Mouse (Mus musculus): ENCODE measurements around the gene Draxin. TPM values are rescaled to one million over a fixed set of nuclear protein-coding genes. Genes with fewer than 3 reads are reported as not detected.

Draxin gene
- total and polyA plus RNA-seq, 3 experiments, result 0.04 TPM; not detected in 2

DNA sequence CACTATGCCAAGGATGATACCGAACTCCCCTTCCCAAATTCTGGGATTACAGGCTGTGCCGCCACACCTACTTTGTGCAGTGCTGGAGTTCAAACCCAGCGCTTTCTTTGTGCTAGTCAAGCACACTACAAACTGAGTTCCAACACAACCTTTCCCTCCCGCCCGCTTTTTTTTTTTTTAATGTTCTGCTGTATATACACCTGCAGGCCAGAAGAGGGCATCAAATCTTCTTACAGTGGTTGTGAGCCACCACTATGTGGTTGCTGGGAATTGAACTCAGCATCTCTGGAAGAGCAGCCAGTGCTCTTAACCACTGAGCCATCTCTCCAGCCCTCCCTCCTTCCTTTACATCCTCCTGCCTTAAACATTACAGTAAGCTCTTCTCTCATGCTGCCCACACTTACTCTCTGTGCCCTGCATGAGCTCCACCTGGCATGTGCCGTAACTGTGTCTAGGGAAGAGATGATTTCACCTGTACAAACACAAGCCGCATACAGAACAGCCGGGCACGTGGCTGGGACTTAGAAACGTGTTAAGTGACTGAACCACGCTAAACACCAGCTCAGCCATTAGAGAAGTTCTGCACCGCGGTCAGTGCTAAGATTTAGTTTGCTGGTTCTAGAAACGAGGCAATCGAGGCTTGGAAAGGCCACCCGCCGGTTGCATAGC is 55.8 kb downstream of the Draxin start (continued):
- TF ChIP-seq E2F4 (IDR thresholded peaks at IDR 0.05; ENCODE audit: insufficient replicate concordance, low read depth, low read length), result no peak
- TF ChIP-seq MAX (IDR thresholded peaks at IDR 0.05; ENCODE audit: low read length), result peak; percentile 57; the same call in 1 of the 2 replicates
- no peak for TF ChIP-seq MAZ (IDR thresholded peaks at IDR 0.05; ENCODE audit: low read depth, low read length)
- TF ChIP-seq MEF2A (IDR thresholded peaks at IDR 0.05; ENCODE audit: borderline replicate concordance, low read depth, low read length), result no peak
- TF ChIP-seq NRF1 (IDR thresholded peaks at IDR 0.05; ENCODE audit: low read depth, low read length), result no peak
- TF ChIP-seq USF2 (conservative IDR thresholded peaks at IDR 0.05; ENCODE audit: low read depth, low read length), result no peak
- TF ChIP-seq TBP (conservative IDR thresholded peaks at IDR 0.05; ENCODE audit: low read depth, low read length), result no peak
- TF ChIP-seq POLR2AphosphoS2 (IDR thresholded peaks at IDR 0.05; ENCODE audit: low read depth, low read length), result no peak
- TF ChIP-seq SMC3 (IDR thresholded peaks at IDR 0.05; ENCODE audit: low read depth, low read length), result peak; percentile 31
- no peak for TF ChIP-seq ETS1 (conservative IDR thresholded peaks at IDR 0.05; ENCODE audit: low read depth, low read length)
- TF ChIP-seq JUN (IDR thresholded peaks at IDR 0.05; ENCODE audit: insufficient read depth, low read depth, low read length), result no peak
- no peak for TF ChIP-seq ZKSCAN1 (IDR thresholded peaks at IDR 0.05; ENCODE audit: borderline replicate concordance, low read depth, low read length)

DNA sequence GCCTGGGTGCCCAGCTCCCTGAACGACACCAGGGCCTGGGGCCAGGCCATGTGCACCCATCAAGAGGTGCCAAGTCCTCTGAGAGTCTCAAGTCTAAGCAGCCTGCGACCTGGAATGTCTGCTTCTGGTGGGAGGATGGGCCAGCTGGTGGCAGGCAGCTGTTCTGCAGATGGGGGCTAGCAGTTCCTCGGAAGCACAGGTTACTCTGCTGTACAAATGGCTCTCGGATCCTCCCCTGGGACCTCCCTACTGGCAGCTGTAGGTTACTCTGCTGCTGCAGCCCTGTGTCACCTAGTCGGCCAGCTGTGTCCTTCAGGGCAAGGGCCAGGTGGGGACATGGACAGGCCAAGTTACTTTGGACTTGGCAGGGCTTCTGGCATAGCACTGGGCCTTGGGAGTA is 59.0 kb downstream of the Draxin start:
- dilution Hi-C loops (cut with MboI; ENCODE audit: extremely low pct_ligation_motif_present, extremely low pct_unique_long_range_greater_than_20kb, low sequenced_read_pairs), result no loop called here
- Histone ChIP-seq H3K9ac (ENCODE audit: insufficient read depth, low read depth) (no peak overlapping the region), H3K4me1 (ENCODE audit: control insufficient read depth in 1 of 2, insufficient read depth in 2 of 2) (peaks cover 25 to 41% of the 10 kb centered on the region in 2 experiments), H3K4me3 (replicated peaks in 1 of 3; ENCODE audit: low read depth in 2 of 3, low read length in 2 of 3, poor library complexity in 1 of 3) (no peak overlapping the region), H3K79me2 (replicated peaks; ENCODE audit: control insufficient read depth, extremely low read depth, insufficient read depth, poor library complexity, severe bottlenecking) (no peaks in the 10 kb centered on the region), H3K27ac (ENCODE audit: insufficient read depth, low read depth) (no peak overlapping the region), H3K4me2 (ENCODE audit: insufficient read depth, low read depth, poor library complexity, severe bottlenecking) (no peak overlapping the region), H3K27me3 (replicated peaks) (peaks cover 3% of the 10 kb centered on the region), H3K36me3 (replicated peaks in 1 of 2; ENCODE audit: control insufficient read depth in 1 of 2, insufficient read depth in 1 of 2, low read length in 1 of 2) (no peaks in the 10 kb centered on the region), H3K9me3 (replicated peaks; ENCODE audit: low read length) (no peaks in the 10 kb centered on the region)
- in situ Hi-C loops (cut with MboI; ENCODE audit: low pct_ligation_motif_present, low pct_unique_long_range_greater_than_20kb, low sequenced_read_pairs), result no loop called here
- TF ChIP-seq SIN3A (IDR thresholded peaks at IDR 0.05; ENCODE audit: low read length), result 0 out of 2 replicates have a peak, but pooled peaks have one; percentile 41
- TF ChIP-seq MAFK (IDR thresholded peaks at IDR 0.05; ENCODE audit: insufficient replicate concordance, low read length), result no peak
- TF ChIP-seq CTCF (conservative IDR thresholded peaks at IDR 0.05 in 1 of 2, IDR thresholded peaks at IDR 0.05 in 1 of 2; ENCODE audit: low read depth in 2 of 2, low read length in 2 of 2), result no peak
- 0 out of 2 replicates have a peak, but pooled peaks have one; percentile 43 for TF ChIP-seq MAZ (IDR thresholded peaks at IDR 0.05; ENCODE audit: low read depth, low read length)
- no peak for TF ChIP-seq UBTF (IDR thresholded peaks at IDR 0.05; ENCODE audit: low read depth, low read length)
- TF ChIP-seq RAD21 (IDR thresholded peaks at IDR 0.05; ENCODE audit: low read depth, low read length), result no peak
- peak; percentile 65 for TF ChIP-seq ETS1 (conservative IDR thresholded peaks at IDR 0.05; ENCODE audit: low read depth, low read length)
- no peak for TF ChIP-seq NELFE (IDR thresholded peaks at IDR 0.05; ENCODE audit: low read depth, low read length)
- no peak; the same call in 1 of the 2 replicates for TF ChIP-seq MXI1 (IDR thresholded peaks at IDR 0.05; ENCODE audit: low read depth, low read length)
- no peak for TF ChIP-seq PAX5 (IDR thresholded peaks at IDR 0.05; ENCODE audit: low read length)
- no peak for TF ChIP-seq NRF1 (IDR thresholded peaks at IDR 0.05; ENCODE audit: low read depth, low read length)
- no peak for TF ChIP-seq POLR2A (IDR thresholded peaks at IDR 0.05; ENCODE audit: low read depth, low read length)
- no peak for TF ChIP-seq CHD1 (IDR thresholded peaks at IDR 0.05; ENCODE audit: low read depth, low read length)
- no peak for TF ChIP-seq MYC (IDR thresholded peaks at IDR 0.05; ENCODE audit: low read depth, low read length)
- no peak for TF ChIP-seq JUN (IDR thresholded peaks at IDR 0.05; ENCODE audit: insufficient read depth, low read depth, low read length)
- no peak for TF ChIP-seq USF1 (IDR thresholded peaks at IDR 0.05; ENCODE audit: low read depth, low read length)
- peak; percentile 94 for TF ChIP-seq TCF12 (IDR thresholded peaks at IDR 0.05; ENCODE audit: low read depth, low read length)
- TF ChIP-seq HCFC1 (IDR thresholded peaks at IDR 0.05; ENCODE audit: low read depth, low read length), result no peak
- no peak for TF ChIP-seq BHLHE40 (IDR thresholded peaks at IDR 0.05; ENCODE audit: low read depth, low read length)
- 0 out of 2 replicates have a peak, but pooled peaks have one; percentile 25 for TF ChIP-seq CHD2 (IDR thresholded peaks at IDR 0.05; ENCODE audit: low read length)
- no peak for TF ChIP-seq JUND (conservative IDR thresholded peaks at IDR 0.05; ENCODE audit: low read depth, low read length)
- no peak for TF ChIP-seq ZMIZ1 (IDR thresholded peaks at IDR 0.05; ENCODE audit: low read depth, low read length)
- TF ChIP-seq USF2 (conservative IDR thresholded peaks at IDR 0.05; ENCODE audit: low read depth, low read length), result no peak
- peak; percentile 37; the same call in 1 of the 2 replicates for TF ChIP-seq EP300 (IDR thresholded peaks at IDR 0.05; ENCODE audit: low read length)
- TF ChIP-seq E2F4 (IDR thresholded peaks at IDR 0.05; ENCODE audit: insufficient replicate concordance, low read depth, low read length), result no peak
- TF ChIP-seq RCOR1 (conservative IDR thresholded peaks at IDR 0.05; ENCODE audit: low read depth, low read length), result no peak
- TF ChIP-seq POLR2AphosphoS2 (IDR thresholded peaks at IDR 0.05; ENCODE audit: low read depth, low read length), result no peak
- no peak for TF ChIP-seq TBP (conservative IDR thresholded peaks at IDR 0.05; ENCODE audit: low read depth, low read length)
- no peak for TF ChIP-seq ELF1 (IDR thresholded peaks at IDR 0.05; ENCODE audit: low read depth, low read length)
- peak; percentile 48 for DNase-seq (ENCODE audit: extremely low read depth)
